Mouse (Mus musculus) sigmoid colon, adult 10 weeks (tissue): ENCODE measurements around the gene Med7. TPM values are rescaled to one million over a fixed set of nuclear protein-coding genes. Genes with fewer than 3 reads are reported as not detected.

ENCODE experiments used
- polyA plus RNA-seq: library from polyadenylated mRNA; stranded (reverse); fragments of 350-450 nt; fragmentation: Illumina TruSeq; extraction: RNeasy Lipid Tissue Mini Kit (QIAGEN cat#74804); gene quantifications from one replicate; pipeline ENCODE4 v1.2.3, GENCODE M21; 2014; ENCODE audit warnings: low read depth, low replicate concordance

Med7 gene
- polyA plus RNA-seq, result 102 TPM

DNA sequence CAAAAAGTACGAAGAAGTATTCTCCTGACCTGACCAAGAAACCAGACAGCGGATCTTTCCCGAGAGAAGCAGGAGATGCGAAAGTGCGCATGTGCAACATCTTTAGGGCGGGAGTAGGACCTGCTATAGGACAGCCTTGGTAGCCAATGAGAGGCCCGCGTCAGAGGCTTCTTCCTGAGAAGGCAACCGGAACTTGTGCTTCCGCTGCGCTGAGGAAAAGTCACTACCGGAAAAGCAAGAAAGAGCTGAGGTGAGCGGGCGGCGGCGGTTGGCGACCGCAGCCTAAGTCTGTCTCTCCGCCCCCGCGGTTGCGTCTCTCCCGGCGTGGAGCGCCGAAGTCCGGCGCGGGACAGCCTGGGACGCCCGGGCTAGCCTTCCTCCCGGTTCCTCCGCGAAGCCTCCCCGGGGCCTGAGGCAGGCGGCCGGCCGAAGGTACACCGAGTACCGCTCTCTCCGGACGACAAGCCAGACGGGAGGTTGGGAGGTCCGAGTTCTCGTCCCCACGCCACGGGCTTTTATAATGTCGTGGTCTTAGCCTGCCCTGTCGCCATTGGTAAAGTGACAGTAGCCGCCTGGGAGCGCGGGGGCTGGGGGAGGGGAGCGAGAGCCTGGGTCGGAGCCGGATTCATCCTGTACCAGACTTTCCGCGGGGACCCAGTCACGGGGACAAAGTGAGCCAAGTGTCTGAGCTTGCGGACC is at the start of gene Med7:
Gene Med7 (plus strand): TSS at position 166 of the 699 bp plus-strand sequence.

DNA sequence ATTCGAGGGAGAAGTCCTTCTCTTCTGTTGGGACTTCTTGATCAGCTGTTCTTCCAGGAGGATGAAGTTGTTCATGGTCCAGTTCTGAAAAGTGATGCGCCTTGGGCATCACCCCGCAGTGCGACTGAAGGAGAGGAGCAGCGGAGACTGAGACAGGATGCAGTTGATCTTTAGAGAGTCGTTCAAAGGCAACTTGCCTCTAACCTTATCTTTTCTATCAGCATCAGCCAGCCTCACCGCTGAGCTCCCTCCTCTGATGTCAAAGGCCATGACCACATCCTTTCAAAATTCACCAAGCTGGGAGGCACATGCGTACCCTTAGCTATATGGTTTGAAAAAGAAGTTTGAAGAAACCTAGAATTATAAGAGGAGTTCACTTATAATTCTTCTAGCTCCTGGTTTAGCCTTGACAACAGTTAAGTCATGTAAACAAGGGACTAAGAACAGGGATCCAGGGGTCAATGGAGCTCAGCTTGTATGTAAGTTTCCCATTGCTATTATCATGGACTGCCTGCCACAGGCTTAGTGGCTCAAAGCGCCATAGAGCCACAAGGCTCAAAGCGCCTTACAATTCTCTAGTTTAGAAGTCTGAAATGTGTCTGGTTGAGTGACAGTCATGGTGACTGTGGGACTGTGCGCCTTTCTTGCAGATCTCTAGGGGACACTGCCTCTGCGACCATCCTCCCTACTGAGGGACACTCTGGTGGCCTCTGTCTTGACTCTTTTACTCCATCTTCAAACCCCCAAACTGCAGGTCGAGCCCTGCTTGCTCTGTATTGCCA is 47.2 kb upstream of the Med7 start, which contains the start of gene Itk:
Gene Itk (minus strand): TSS at position 180 of the 782 bp plus-strand sequence.

DNA sequence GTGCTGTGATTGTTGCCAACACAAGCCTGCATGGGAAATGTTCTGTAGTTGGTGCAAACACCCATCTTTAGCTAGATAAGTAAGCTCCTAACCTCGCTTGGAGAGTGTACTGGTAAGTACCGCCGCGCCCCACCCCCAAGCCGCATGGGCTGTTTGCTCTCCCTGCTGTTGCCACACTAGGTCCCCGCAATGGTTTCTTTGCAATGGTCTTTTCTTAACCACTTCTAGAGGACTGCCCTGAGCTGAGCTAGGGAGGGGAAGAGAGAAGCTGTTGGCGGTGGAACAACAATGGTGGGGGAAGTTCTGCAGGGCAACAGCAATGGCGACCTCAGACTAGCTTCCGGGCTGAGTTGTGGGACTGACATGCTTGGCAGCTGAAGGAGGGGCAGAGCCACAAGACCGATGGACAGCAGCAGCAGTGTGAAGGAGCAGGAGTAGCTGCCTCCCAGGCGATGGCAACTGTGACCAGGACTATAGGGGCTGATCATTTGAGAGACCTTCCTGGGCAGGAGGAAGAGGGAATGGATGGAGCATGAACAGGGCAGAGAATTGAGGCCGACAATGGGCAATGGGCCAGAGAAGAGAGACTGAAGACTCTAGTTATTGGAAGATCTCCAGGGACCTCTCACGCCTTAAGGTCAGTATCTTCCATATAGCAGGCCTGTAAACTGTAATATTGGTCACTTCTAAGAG is 40.4 kb upstream of the Med7 start, which contains the start of gene Fam71b:
Gene Fam71b (plus strand): TSS at position 393 of the 693 bp plus-strand sequence.

GRCm38 (mm10) chr11:46454453-46455045 is 17.8 kb downstream of the Med7 start, which contains the start of gene Havcr2:
Gene Havcr2 (plus strand): TSS chr11:46454935.

Other genes with a start within 250 kb of the Med7 start
- gene Fndc9, start 201.4 kb upstream of the Med7 start, polyA plus RNA-seq, result not detected
- gene Cyfip2, start 124.1 kb upstream of the Med7 start, polyA plus RNA-seq, result 5.5 TPM
- gene Itk, start 47.4 kb upstream of the Med7 start, polyA plus RNA-seq, result 0.91 TPM
- not detected for gene Fam71b, start 40.4 kb upstream of the Med7 start, polyA plus RNA-seq
- gene Havcr2, start 18.0 kb downstream of the Med7 start, polyA plus RNA-seq, result 2.3 TPM
- gene Gm12169, start 87.3 kb downstream of the Med7 start, polyA plus RNA-seq, result not detected
- not detected for gene BC053393, start 134.6 kb downstream of the Med7 start, polyA plus RNA-seq
- not detected for gene Dppa1, start 192.3 kb downstream of the Med7 start, polyA plus RNA-seq